Mouse (Mus musculus): Measurements from ENCODE around the gene Gm20388.

- TF ChIP-seq CTCF (IDR thresholded peaks at IDR 0.05; ENCODE audit: borderline replicate concordance, insufficient read depth, low read depth, low read length) (no peak), POLR2A (IDR thresholded peaks at IDR 0.05; ENCODE audit: borderline replicate concordance, insufficient read depth, low read length) (no peak)
Observed at GRCm38 (mm10) chr8:121796406-121796805, 1885.8 kb downstream of the Gm20388 start.
